Mouse (Mus musculus): ENCODE results near the gene Fndc11.

The Fndc11 gene

DNA sequence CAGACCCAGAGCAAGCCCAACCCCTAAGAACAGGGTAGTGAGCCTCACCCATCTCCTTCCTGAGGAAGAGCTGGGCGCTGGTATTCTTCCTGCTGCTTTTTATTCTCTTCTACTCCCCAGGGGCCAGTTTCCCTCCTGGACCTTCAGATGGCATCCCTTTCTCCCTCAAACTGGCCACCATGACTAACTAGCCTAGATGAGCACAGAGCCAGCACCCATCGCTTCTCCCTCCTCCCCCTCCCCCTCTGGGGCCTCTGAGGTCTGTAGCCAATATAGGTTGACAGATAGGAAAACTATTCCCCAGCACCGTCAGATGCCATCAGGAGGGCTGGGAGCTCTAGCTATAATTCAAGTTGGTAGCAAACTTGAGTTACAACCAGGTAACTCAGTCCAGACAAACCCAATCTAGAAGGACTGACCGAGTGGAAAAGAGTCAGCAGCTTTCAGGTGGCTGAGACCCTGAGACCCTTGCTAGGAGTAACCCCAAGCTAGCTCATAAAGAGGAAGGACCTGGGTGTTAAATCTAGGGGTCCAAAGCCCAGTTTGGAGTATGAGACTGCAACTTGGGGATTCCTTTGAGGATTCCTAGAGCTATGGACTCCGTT is 830 bp upstream of the Fndc11 start:
- in situ Hi-C loops (cut with MboI, MseI) = no loop called here

DNA sequence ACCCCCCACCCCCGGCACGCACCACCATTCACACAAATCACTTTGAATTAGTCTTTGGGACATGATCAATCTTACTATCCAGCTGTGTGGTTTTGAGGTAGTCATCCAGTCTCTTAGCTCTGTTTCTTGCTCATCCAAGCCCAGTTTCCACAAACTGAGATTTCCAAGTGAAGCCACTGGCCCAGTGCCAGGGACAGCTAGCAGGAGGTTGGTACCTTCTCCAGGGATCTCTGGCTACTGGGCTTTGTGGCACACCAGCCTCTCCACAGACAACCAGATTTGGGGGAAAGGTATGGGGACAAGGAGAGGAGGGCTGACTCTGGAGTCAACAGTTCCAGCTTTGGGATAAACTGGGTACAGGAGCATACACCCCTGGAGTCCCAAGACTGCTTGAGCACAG is 548 bp downstream of the Fndc11 start:
- in situ Hi-C loops (cut with MboI, MseI) = no loop called here

DNA sequence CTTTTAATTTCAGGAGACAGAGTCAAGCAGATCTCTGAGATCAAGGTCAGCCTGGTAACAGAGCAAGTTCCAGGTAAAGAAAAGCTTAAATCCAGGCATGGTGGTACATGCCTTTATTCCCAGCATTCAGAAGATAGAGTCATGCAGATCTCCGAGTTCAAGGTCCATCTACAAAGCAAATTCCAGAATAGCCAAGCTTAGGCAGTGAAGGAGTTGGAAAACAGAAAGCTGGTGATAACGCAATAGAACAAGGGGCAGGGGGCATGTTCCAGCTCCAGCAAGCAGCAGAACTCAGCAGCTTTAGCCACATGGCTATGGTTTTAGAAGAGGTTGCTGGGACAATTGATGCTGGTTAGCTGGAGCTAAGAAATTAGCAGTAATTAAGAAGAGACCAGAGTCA is 5.2 kb downstream of the Fndc11 start:
- in situ Hi-C loops (cut with MboI, MseI) = no loop called here

DNA sequence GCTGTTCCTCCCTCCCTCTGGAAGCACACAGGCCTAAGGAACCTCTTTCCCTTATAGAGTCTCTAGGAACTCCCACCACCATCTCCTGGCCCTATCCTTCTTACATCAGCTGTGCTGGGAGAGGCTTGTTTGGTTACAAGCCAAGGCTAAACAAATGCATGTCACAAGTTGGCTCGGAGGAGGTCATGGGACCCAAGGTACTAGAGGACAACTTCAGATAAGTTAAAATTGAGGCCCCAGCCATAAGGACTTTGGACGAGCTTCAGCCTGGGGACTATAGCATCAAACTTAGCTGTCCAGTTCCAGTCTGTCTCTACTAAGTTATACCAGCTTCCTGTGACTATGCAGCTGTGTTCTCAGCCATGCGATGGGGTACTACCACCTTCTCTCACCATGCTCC is 7.3 kb downstream of the Fndc11 start:
- in situ Hi-C loops (cut with MboI, MseI) = no loop called here

- in situ Hi-C loops (cut with MboI, MseI) = no loop called here
Measured at GRCm38 (mm10) chr2:181228335-181228734, 8.5 kb downstream of the Fndc11 start.

DNA sequence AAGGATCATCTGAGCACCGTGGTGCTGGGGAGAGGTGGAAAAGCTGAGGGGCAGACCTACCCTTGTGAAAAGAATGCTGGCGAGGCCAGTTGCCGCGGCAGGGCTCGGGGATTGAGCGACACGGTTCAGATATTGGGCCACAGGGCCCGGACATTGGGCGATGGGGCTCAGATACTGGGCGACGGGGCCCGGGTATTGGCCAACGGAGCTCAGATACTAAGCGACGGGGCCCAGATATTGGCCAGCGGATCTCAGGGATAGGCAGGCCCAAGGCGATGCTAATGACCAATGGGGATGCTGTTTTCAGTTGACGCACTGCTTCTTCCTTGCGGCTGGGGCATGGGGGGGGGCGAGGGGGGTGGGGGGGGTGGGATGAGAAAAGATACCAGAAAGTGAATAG is 11.4 kb downstream of the Fndc11 start:
- in situ Hi-C loops (cut with MboI, MseI) = no loop called here

DNA sequence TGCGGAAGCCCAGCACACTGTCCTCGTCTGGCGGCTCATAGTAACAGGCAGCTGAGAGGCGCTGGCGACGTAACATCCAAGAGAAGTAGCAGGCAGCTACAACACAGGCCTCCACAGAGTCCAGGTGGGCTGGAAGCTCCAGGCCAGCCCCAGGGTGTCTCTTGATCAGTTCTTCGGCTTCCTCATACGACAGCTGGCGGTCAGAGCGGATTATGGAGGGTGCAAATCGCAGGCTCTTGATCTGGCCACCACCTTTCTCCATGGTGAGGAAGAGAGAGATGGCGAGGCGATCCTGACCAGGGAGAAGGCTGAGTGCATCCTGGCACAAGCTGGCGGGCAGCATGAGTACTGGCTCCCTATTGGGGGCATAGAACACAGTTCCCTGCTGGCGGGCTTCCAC is 13.6 kb downstream of the Fndc11 start:
- in situ Hi-C loops (cut with MboI, MseI) = no loop called here

- in situ Hi-C loops (cut with MboI, MseI) = no loop called here
Measured at GRCm38 (mm10) chr2:181234680-181235079, 14.9 kb downstream of the Fndc11 start.

DNA sequence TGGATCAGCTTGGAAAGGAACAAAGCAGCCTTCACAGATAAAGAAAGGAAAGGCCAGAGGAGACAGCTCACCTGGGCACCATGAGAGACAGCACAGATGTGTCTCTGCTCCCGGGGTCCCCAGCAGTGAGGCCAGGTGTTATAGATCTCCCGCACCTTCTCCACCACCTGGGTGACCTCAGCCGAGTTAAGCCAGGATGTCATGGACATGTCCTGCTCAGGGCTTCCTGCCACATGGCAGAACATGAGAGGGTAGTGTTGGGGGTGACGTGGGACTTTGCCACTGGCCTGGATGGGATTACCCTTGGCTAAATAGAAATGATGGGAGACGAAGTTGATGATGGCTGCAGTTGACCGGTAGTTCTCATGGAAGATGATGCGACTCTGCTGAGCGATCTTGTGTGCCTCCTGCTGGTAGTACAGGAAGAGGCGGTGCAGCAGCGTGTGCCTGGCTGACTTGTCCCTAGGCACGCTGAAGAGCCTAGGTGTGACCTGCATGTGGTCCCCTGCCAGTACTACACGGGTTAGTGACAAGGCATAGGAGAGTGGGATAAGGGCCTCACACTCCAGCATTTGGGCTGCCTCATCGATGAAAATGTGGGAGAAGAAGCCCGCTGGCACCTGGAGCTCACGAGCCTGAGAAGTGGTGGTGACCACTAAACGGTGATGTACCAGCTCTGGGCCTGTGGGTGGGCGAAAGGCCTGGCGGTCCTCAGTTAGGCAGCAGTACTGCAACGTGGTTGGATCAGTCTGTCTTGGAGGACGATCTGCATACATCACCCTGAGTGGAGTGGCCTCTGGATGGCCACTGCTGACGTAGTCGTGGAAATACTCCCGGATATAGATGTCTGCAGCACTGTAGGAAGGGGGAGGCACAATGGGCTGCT is 16.1 kb downstream of the Fndc11 start:
- in situ Hi-C loops (cut with MboI, MseI) = no loop called here

DNA sequence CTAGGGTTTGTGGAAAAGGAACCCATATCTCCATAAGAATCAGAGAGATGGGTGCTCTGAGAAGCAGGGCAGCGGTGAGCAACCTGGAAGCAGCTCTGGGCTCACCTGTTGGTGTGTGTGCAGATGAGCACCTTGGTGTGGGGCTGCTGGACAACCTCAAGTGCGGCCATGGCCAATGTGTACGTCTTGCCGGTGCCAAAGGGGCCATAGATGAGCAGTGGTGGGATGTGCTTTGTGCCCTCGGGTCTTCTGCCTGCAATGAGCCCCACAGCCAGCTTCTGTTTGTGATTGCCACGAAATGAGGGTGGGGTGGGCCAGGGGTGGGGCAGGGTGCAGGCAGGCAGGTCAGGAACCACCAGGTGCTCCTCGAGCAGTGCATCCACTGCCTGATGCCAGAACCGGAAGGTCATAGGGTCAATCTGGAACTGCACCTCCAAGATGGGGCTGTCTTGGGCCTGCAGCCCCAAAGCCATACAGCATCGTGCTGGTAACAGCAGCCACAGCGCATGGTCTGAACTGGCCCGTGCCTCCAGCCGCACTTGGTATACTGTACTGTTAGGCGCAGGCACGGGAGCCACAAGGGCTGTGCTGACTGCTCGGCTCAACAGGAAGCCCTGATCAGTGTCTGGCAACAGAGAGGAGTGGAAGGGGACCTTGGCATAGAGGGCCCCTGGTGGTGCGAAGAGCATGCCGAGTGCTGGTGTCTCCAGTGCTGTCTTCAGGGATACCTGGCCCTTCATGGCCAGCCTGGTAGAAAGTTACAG is 17.6 kb downstream of the Fndc11 start:
- in situ Hi-C loops (cut with MboI, MseI) = no loop called here

DNA sequence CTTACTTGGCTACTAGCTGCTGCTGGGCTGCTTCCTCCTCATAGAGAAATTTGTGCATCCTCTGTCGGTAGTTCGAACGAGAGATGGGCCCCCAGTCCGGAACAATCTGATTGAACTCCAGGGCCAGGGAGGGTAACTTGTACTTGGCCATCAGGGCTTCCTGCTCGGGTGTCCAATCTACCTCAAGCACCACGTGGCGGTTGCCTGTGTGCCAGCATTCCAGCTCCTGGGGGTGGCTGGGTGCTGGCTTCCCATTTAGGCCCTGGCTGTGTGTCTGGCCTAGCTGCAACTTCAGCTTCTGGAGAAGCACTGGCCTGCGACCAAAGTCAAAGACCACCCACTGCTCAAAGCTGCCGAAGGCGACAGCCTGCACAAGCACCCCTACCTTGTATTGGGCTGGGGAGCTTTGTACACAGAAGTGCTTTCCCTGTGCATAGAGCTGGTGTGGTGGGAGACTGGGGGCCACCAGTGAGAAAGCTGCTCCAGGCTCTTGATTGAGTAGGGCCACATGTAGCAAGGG is 18.3 kb downstream of the Fndc11 start:
- in situ Hi-C loops (cut with MboI, MseI) = no loop called here

DNA sequence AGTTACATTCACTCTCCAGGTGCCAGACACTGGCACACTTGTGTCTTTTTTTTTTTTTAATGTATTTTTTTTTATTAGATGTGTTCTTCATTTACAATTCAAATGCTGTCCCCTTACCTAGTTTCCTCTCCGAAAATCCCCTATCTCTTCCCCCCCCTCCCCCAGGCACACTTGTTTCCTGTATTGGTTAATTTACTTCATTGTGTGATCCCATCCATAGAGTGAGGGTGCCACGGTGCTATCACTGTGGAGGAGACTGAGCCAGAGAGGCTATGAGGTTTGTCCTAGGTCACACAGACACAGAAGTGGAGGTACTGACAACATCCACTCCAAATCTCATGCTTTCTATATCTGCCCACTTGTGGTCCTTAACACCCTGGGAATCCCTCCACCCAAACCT is 19.0 kb downstream of the Fndc11 start:
- in situ Hi-C loops (cut with MboI, MseI) = no loop called here

- in situ Hi-C loops (cut with MboI, MseI) = no loop called here
Measured at GRCm38 (mm10) chr2:181239261-181239660, 19.4 kb downstream of the Fndc11 start.

- in situ Hi-C loops (cut with MboI, MseI) = no loop called here
Measured at GRCm38 (mm10) chr2:181240806-181241440, 21.1 kb downstream of the Fndc11 start.

DNA sequence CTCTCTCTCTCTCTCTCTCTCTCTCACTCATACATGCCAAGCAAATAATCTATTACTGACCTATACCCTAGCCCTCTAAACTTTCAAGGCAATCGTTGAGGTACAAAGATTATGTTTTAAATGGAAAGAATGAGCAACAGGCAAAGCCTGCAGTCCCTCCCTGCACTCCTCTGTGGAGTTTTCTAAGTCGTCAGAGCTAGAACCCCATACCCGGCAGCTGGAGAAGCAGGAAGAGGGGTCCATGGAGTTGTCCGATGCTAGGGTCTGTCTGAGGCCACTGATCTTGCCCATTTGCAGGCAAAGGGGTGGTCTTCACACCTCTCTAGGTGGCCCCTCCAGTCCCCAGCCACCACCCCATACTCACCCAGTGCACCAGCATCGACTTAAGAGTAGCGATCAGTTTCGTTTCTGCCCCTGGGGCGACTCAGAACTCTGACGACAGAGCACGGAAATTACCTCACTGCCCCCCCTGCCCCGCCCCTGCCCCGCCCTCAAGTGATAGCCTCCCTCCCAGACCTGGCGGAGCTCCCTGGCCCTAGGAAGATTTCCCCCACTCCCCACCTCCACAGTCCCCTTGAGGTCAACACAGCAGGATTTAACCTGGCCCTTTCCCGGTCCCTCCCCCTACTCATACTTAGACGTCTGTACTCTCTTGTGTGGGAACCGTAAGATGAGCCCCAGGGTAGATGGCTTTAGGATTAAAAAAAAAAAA is 21.9 kb downstream of the Fndc11 start, which contains the start of gene Helz2:
TSS of gene Helz2 (minus strand) at position 426 of the 712 bp plus-strand sequence.
- in situ Hi-C loops (cut with MboI, MseI) = no loop called here

- in situ Hi-C loops (cut with MboI, MseI) = no loop called here
Measured at GRCm38 (mm10) chr2:181242314-181242665, 22.5 kb downstream of the Fndc11 start.

DNA sequence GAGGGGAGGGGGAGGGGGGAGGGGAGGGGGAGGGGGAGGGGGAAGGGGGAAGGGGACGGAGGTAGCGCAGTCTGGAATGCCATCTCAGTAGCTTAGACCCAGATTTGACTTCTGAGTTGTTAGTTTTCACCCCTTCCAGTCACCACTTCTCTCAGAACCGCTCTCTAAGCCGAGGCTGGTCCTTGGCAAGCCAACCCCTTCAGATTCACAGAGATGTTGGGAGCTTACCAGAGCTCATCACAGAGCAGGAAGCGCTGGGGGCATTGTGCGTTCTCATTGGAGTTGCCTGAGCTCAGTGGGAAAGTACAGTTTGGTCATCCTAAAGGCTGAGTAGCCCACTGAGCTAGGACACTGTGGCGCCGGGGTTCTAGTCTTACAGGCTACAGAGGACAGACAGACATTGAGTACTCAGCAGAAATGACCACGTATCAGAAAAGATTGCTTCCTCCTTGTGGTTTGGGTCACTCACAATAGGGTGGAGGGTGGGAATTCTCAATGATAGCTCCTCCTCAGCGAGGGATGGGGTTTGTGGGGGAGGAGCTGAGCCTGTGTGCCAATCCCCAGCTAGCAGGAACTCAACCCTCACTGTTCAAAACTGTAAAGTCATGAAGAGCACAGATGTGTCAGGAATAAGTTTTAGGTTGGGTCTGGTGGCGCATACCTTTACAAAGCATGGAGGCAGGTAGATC is 24.0 kb downstream of the Fndc11 start:
- in situ Hi-C loops (cut with MboI, MseI) = no loop called here

GRCm38 (mm10) chr2:181245031-181245430 is 25.2 kb downstream of the Fndc11 start:
- in situ Hi-C loops (cut with MboI, MseI) = no loop called here

- in situ Hi-C loops (cut with MboI, MseI) = no loop called here
Measured at GRCm38 (mm10) chr2:181249217-181249616, 29.4 kb downstream of the Fndc11 start.

- in situ Hi-C loops (cut with MboI, MseI) = no loop called here
Measured at GRCm38 (mm10) chr2:181251841-181252240, 32.0 kb downstream of the Fndc11 start.

DNA sequence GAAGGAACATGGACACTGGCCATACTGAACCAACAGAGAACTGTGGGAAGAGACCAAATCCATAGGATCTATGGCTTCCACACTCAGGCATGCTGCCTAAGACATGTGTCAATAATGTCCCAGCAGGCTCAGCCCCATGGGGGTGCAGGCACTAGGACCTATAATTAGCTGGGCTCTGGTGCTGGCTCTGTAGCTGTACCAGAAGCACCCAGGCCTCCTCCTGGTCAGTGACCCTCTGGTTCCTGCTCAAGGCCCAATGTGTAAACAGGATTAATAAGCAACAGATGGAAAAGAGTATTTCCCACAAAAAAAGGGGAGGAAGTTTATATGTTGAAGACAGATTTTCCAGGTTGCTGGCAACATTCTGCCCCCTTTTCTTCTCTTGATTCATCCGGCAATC is 33.4 kb downstream of the Fndc11 start:
- in situ Hi-C loops (cut with MboI, MseI) = no loop called here

Data from T-helper 2 cell (primary cell).